8 mouse cellular contexts compared by ENCODE assay signal in the genomic region with DNA sequence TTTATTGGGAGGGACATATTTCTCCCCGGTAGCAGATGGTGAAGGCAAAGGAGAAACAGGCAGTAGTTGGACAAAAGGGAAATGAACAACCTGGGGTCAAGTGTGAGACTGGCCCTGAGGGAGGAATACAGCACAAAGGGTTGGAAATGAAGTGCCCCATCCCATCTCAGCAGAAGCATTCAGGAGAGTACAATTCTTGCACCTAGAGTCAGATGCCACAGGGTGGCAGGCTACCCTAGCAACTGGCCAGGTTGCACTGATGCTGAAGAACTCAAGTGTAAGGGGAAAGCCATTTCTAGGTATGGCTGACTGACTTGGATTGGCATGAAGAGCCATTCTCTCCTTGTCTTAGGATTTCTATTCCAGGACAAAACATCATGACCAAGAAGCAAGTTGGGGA. TPM values are rescaled to one million over a fixed set of nuclear protein-coding genes. Genes with fewer than 3 reads are reported as not detected.
DNase-seq lines count a peak whose midpoint lies in the region; TF ChIP-seq lines count a peak whose summit lies in the region.

No protein-coding gene starts in this region.

- H3K36me3 ChIP-seq in MEL (ENCODE audit: control insufficient read depth in 1 of 2, insufficient read depth in 2 of 2, low read length in 2 of 2) = no peaks in the 10 kb centered on the region

- DNase-seq in heart, postnatal 4 days = peak; percentile 30
- no peak for DNase-seq in heart, postnatal 25 days (ENCODE audit: low spot score)
- peak; percentile 44 for DNase-seq in A20 (ENCODE audit: low read depth, low spot score)
- DNase-seq in MEL (ENCODE audit: low read depth, low spot score) = no peak
- peak; percentile 35 for DNase-seq in kidney, postnatal 10 days
- peak; percentile 29 for DNase-seq in right cerebral cortex, postnatal 14 days
- no peak for DNase-seq in urinary bladder, postnatal 14 days (ENCODE audit: low spot score)
- DNase-seq in urinary bladder, postnatal 36 days (ENCODE audit: low spot score in 2 of 2) = no peak

- H3K9ac ChIP-seq in MEL (ENCODE audit: control insufficient read depth, low read depth, low read length, poor library complexity, severe bottlenecking) = no peak overlapping the region

- H3K27ac ChIP-seq in MEL (ENCODE audit: control insufficient read depth, low read depth, low read length) = no peak overlapping the region

- no peaks in the 10 kb centered on the region for H3K4me1 ChIP-seq in MEL (ENCODE audit: control insufficient read depth in 1 of 2, insufficient read depth in 2 of 2, low read length in 2 of 2)

- TF ChIP-seq EP300 in MEL (IDR thresholded peaks at IDR 0.05; ENCODE audit: low read depth in 1 of 2, low read length in 2 of 2) = no peak

- TF ChIP-seq CTCF in MEL (IDR thresholded peaks at IDR 0.05 in 2 of 3, conservative IDR thresholded peaks at IDR 0.05 in 1 of 3; ENCODE audit: control insufficient read depth in 1 of 3, insufficient read depth in 1 of 3, low read depth in 2 of 3, low read length in 3 of 3, poor library complexity in 1 of 3, severe bottlenecking in 1 of 3) = peak in 1 of 3 experiments; percentile 8; a peak in 1 of 6 replicates

- H3K27me3 ChIP-seq in MEL (ENCODE audit: control insufficient read depth in 1 of 2, insufficient read depth in 2 of 2, low read length in 2 of 2) = no peaks in the 10 kb centered on the region

- H3K9me3 ChIP-seq in MEL (replicated peaks; ENCODE audit: insufficient read depth, low read length) = no peaks in the 10 kb centered on the region

- no peak overlapping the region for H3K4me3 ChIP-seq in MEL (ENCODE audit: control insufficient read depth in 1 of 2, insufficient read depth in 1 of 2, low read depth in 2 of 2, low read length in 2 of 2)

- intact Hi-C loops in heart, postnatal 25 days (cut with DNase I) = no loop called here

- H3K79me2 ChIP-seq in MEL (ENCODE audit: control insufficient read depth, insufficient read depth, low read length, poor library complexity) = no peaks in the 10 kb centered on the region

- TF ChIP-seq POLR2A in MEL (IDR thresholded peaks at IDR 0.05; ENCODE audit: control insufficient read depth in 1 of 2, insufficient read depth in 1 of 2, low read depth in 1 of 2, low read length in 2 of 2, poor library complexity in 1 of 2) = no peak

- TF ChIP-seq RAD21 in MEL (IDR thresholded peaks at IDR 0.05; ENCODE audit: low read depth, low read length) = peak; percentile 13

TF ChIP-seq in MEL, 35 proteins besides CTCF, POLR2A, EP300 and RAD21:
- no peak for TF ChIP-seq BHLHE40 (IDR thresholded peaks at IDR 0.05; ENCODE audit: borderline replicate concordance, low read depth, low read length)
- no peak for TF ChIP-seq HCFC1 (IDR thresholded peaks at IDR 0.05; ENCODE audit: low read depth, low read length)
- no peak for TF ChIP-seq MAFK (IDR thresholded peaks at IDR 0.05; ENCODE audit: borderline replicate concordance, low read depth, low read length)
- no peak for TF ChIP-seq NRF1 (IDR thresholded peaks at IDR 0.05; ENCODE audit: insufficient read depth, low read depth, low read length, poor library complexity, severe bottlenecking)
- TF ChIP-seq MYB (IDR thresholded peaks at IDR 0.05; ENCODE audit: low read depth, low read length) = no peak
- no peak for TF ChIP-seq USF2 (IDR thresholded peaks at IDR 0.05; ENCODE audit: borderline replicate concordance in 1 of 2, insufficient read depth in 1 of 2, low read depth in 1 of 2, low read length in 2 of 2)
- no peak for TF ChIP-seq MYC (IDR thresholded peaks at IDR 0.05; ENCODE audit: low read depth, low read length)

RNA-seq across cellular contexts. Expression of gene Timd4, which starts 54.2 kb away (rescaled TPM):
- under 1 TPM in 1 of 2 experiments, not detected in 1; 0.29 TPM for total RNA-seq in heart, postnatal 4 days (2021)
- 1 to 10 TPM; 1.5 to 1.6 TPM for total RNA-seq in heart, postnatal 25 days (2021)
- total RNA-seq in MEL (2012; rRNA removed) = not detected in 2 replicates
- polyA plus RNA-seq in MEL (2012; ENCODE audit: insufficient read depth in 1 of 2, insufficient read length in 2 of 2, low read depth in 1 of 2, low replicate concordance in 2 of 2, missing spikeins in 1 of 2) = not detected

Comparison
In these comparisons a context has a peak if more than half of its experiments do, and no peak if none do; other contexts are left out.
1. DNase-seq: peak in heart, postnatal 4 days (single experiment), A20 (single experiment), kidney, postnatal 10 days (single experiment) and right cerebral cortex, postnatal 14 days (single experiment); none in heart, postnatal 25 days (single experiment), MEL (single experiment), urinary bladder, postnatal 14 days (single experiment) and urinary bladder, postnatal 36 days (0 of 2).